Mouse (Mus musculus): ENCODE measurements around the gene Olfr518. TPM values are rescaled to one million over a fixed set of nuclear protein-coding genes. Genes with fewer than 3 reads are reported as not detected.

The Olfr518 gene
- polyA plus RNA-seq (2015; fragmentation: Illumina TruSeq; extraction: RNeasy Lipid Tissue Mini Kit (QIAGEN cat#74804); ENCODE audit: low read depth, low replicate concordance): not detected

GRCm38 (mm10) chr7:108884906-108885305 is at the start of gene Olfr518:
TSS of gene Olfr518 (minus strand) at chr7:108885006.

GRCm38 (mm10) chr7:108933794-108934731 is 49.3 kb upstream of the Olfr518 start, which contains the start of gene Eif3f:
TSS of gene Eif3f (plus strand) at chr7:108934417.

GRCm38 (mm10) chr7:108929726-108930393 is 45.1 kb upstream of the Olfr518 start, which contains the start of gene Nlrp10:
TSS of gene Nlrp10 (minus strand) at chr7:108930178.

GRCm38 (mm10) chr7:108894320-108894719 is 9.5 kb upstream of the Olfr518 start, which contains the start of gene Olfr519:
TSS of gene Olfr519 (minus strand) at chr7:108894420.

GRCm38 (mm10) chr7:108872279-108872678 is 12.5 kb downstream of the Olfr518 start, which contains the start of gene Olfr517:
TSS of gene Olfr517 (minus strand) at chr7:108872379.

GRCm38 (mm10) chr7:108850429-108850828 is 34.4 kb downstream of the Olfr518 start, which contains the start of gene Olfr516:
TSS of gene Olfr516 (minus strand) at chr7:108850529.

Other genes with a start within 250 kb of the Olfr518 start
- gene Olfr509, start 233.1 kb downstream of the Olfr518 start, polyA plus RNA-seq (2015; fragmentation: Illumina TruSeq; extraction: RNeasy Lipid Tissue Mini Kit (QIAGEN cat#74804); ENCODE audit: low read depth, low replicate concordance): not detected
- not detected for gene Olfr510, start 218.6 kb downstream of the Olfr518 start, polyA plus RNA-seq (2015; fragmentation: Illumina TruSeq; extraction: RNeasy Lipid Tissue Mini Kit (QIAGEN cat#74804); ENCODE audit: low read depth, low replicate concordance)
- gene Olfr512, start 171.7 kb downstream of the Olfr518 start, polyA plus RNA-seq (2015; fragmentation: Illumina TruSeq; extraction: RNeasy Lipid Tissue Mini Kit (QIAGEN cat#74804); ENCODE audit: low read depth, low replicate concordance): not detected
- gene Olfr513, start 134.0 kb downstream of the Olfr518 start, polyA plus RNA-seq (2015; fragmentation: Illumina TruSeq; extraction: RNeasy Lipid Tissue Mini Kit (QIAGEN cat#74804); ENCODE audit: low read depth, low replicate concordance): not detected
- gene Olfr514, start 59.0 kb downstream of the Olfr518 start, polyA plus RNA-seq (2015; fragmentation: Illumina TruSeq; extraction: RNeasy Lipid Tissue Mini Kit (QIAGEN cat#74804); ENCODE audit: low read depth, low replicate concordance): not detected
- gene Olfr516, start 34.5 kb downstream of the Olfr518 start, polyA plus RNA-seq (2015; fragmentation: Illumina TruSeq; extraction: RNeasy Lipid Tissue Mini Kit (QIAGEN cat#74804); ENCODE audit: low read depth, low replicate concordance): not detected
- gene Olfr517, start 12.6 kb downstream of the Olfr518 start, polyA plus RNA-seq (2015; fragmentation: Illumina TruSeq; extraction: RNeasy Lipid Tissue Mini Kit (QIAGEN cat#74804); ENCODE audit: low read depth, low replicate concordance): not detected
- not detected for gene Olfr519, start 9.4 kb upstream of the Olfr518 start, polyA plus RNA-seq (2015; fragmentation: Illumina TruSeq; extraction: RNeasy Lipid Tissue Mini Kit (QIAGEN cat#74804); ENCODE audit: low read depth, low replicate concordance)
- not detected for gene Nlrp10, start 45.2 kb upstream of the Olfr518 start, polyA plus RNA-seq (2015; fragmentation: Illumina TruSeq; extraction: RNeasy Lipid Tissue Mini Kit (QIAGEN cat#74804); ENCODE audit: low read depth, low replicate concordance)
- 91.1 TPM for gene Eif3f, start 49.4 kb upstream of the Olfr518 start, polyA plus RNA-seq (2015; fragmentation: Illumina TruSeq; extraction: RNeasy Lipid Tissue Mini Kit (QIAGEN cat#74804); ENCODE audit: low read depth, low replicate concordance)
- gene Tub, start 65.3 kb upstream of the Olfr518 start, polyA plus RNA-seq (2015; fragmentation: Illumina TruSeq; extraction: RNeasy Lipid Tissue Mini Kit (QIAGEN cat#74804); ENCODE audit: low read depth, low replicate concordance): 101 TPM
- 57.3 TPM for gene Ric3, start 198.3 kb upstream of the Olfr518 start, polyA plus RNA-seq (2015; fragmentation: Illumina TruSeq; extraction: RNeasy Lipid Tissue Mini Kit (QIAGEN cat#74804); ENCODE audit: low read depth, low replicate concordance)